Mouse (Mus musculus): ENCODE results near the gene Eif3g.

DNA sequence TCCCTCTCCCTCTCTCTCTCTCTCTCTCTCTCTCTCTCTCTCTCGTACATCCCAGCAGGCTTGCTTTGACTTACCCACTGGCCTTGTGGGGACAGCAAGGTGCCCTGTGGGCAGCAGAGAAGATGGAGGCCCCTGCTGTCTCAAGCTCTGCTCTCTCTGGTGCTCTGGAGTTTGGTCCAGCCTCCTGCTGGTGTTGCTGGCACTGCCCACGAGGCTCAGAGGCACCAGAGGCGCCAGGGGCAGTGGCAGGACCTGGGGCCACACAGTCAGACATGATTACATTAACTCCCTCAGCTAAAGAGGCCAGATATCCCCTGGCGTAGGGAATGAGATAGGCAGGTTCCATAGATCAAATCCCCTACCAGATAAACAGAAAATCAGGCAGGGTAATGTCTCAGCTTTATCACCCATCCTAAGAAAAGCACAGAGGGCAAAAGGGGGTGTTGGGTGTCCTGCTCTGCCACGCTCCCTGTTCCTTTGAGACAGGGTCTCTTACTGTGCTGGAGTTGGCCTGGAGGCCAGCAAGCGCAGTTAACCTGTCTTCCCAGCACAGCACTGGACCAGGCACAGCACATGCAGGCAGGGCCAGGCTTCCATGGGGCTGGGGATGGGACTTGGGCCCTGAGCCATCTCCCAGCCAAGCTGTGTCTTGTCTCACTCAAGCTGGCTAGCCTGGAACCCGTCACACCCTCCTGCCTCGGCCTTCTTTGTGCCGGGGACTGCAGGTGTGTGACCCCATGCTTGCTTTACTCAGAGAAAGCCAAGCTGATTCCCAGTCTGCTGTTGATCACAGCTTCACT, 21.9 kb downstream of the Eif3g start:
- TF ChIP-seq CTCF (IDR thresholded peaks at IDR 0.05; ENCODE audit: low read depth, low read length), result no peak
- TF ChIP-seq POLR2A (IDR thresholded peaks at IDR 0.05; ENCODE audit: borderline replicate concordance, low read depth, low read length), result no peak
